Mouse (Mus musculus): Measurements from ENCODE around the gene Upb1.

The Upb1 gene

DNA sequence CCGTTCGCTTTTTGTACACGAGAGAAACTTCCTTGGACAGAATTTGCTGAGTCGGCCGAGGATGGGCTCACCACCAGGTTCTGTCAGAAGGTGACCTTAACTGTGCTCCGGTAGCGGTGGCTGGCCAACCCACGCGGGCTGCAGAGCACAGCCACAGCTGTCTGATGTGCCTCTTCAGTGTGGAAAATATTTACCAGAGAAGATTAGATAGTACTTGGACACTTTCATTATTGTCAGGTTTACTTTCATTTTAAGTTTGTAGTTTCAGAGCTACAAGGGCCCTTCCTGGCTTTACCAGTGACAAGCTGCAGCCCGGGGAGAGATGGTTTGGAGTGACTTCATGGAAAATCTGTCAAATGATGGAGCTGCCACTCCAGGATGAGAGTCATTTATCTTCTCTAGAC is 23.6 kb downstream of the Upb1 start:
- no peak for DNase-seq (ENCODE audit: low read depth, low spot score)

DNA sequence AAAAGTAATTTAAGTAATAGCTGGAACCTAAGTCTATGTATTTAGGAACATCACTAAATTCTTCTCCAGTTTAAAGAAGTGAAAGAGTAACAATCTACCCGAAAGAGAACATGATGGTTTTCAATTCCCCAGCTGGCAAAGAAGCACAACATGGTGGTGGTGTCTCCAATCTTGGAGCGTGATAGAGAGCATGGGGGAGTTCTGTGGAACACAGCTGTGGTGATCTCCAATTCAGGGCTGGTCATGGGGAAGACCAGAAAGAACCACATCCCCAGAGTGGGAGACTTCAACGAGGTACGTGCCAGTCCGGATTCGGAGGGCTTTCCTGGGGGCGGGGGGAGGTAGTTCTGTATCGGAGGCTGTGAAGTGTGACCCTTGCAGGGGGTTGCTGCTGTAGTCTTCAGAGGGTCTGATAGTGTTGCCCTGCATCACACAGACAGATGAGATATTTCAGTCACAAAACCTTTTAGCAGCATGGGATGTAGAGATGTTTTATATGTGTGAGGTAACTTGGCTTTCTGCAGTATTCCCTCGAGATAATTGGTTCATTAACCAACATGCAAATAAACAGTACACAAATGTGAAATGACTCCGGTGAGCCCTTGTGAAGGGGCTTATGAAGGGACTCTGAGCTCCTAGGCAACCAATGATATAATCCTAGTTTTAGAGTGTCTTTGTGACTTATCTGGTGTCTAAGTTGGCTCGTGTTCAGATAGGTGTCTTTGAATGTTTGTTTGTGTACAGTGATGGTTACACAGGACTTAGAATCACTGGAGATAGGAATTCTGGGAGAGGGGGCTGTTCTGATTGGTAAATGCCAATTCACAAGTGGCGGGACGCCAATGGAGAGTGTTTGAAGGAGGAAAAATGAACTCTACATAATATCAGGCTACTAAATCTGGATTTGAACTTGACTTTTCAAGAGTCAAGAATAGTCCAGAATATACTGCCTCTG is 27.4 kb downstream of the Upb1 start:
- no peak for DNase-seq (ENCODE audit: low read depth, low spot score)

DNA sequence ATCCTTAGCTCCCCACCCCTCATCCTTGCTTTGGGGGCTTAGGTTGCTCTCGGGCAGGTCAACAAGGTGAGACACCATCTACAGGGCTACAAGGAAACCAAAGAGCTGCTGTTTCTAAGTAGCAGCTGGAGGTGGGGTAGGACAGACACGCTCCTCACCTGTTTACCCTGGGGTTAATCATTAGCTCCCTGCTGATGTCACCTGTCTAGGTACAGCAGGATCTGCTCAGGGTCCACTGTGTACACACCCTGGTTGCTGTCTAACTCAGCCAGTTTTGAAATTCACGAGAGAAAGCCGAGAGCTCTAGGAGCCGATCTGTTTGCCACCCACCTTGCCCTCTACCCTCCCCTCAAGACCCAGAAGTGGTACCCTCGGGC is 28.1 kb downstream of the Upb1 start:
- DNase-seq (ENCODE audit: low read depth, low spot score) = no peak

DNA sequence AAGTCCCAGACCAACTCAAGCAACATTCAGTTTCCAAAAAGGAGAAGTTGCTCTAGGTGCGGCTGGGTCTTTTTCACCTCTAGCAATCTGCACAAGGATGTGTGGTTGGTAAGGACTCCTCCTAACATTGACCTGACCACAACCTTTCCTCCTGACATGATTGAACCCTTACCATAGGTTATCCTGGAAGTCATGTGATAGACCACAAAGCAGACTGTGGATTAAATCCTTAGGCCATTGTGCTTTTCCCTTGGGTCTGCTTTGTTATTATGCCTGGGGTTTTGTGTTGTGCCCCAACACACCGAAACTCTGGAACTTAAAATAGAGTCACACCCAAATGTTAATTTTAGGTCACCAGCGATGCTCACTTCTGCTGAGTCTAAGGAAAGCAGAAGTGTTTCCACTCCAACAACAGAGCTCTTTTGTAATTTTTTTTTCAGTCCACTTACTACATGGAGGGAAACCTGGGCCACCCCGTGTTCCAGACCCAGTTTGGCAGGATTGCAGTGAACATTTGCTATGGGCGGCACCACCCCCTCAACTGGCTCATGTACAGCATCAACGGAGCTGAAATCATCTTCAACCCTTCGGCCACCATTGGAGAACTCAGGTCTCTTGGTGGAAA is 28.7 kb downstream of the Upb1 start:
- no peak for DNase-seq (ENCODE audit: low read depth, low spot score)

DNA sequence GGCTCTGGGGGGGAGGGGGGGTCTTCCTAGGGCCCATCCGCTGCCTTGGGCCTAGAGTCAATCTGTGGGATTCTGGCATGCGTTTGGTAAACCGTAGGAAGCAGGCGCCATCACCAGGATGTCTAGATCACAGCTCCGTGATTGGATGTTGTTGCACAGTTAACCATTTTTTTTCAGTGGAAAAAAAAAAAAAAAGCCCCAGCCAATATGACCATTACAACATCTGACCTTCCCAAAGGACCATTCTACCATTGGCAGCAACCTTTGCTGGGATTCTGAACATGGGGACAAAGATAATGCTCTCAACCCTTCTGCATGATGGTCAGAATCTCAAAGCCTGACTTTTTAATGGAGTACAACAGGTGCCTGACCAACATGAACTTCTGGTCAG is 29.2 kb downstream of the Upb1 start:
- no peak for DNase-seq (ENCODE audit: low read depth, low spot score)

DNA sequence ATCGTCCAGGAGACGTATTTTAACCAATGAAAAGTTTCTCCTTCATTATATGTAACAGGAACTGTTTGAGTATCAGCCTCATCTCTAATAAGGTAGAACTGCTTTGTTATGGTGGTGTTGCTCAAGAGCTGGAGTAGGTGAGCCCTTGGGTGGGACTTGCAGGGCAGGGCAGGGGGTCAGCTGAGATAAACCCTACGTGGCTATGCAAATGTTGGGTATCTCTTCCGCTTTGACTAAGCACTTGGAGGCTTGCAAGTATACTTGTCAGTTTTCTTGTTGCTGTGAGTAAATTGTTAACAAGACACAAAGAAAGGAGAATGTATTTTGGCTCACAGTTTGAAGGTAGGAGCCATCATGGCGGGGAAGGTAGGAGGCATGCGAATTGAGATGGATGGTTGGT is 29.7 kb downstream of the Upb1 start:
- DNase-seq (ENCODE audit: low read depth, low spot score) = no peak

DNA sequence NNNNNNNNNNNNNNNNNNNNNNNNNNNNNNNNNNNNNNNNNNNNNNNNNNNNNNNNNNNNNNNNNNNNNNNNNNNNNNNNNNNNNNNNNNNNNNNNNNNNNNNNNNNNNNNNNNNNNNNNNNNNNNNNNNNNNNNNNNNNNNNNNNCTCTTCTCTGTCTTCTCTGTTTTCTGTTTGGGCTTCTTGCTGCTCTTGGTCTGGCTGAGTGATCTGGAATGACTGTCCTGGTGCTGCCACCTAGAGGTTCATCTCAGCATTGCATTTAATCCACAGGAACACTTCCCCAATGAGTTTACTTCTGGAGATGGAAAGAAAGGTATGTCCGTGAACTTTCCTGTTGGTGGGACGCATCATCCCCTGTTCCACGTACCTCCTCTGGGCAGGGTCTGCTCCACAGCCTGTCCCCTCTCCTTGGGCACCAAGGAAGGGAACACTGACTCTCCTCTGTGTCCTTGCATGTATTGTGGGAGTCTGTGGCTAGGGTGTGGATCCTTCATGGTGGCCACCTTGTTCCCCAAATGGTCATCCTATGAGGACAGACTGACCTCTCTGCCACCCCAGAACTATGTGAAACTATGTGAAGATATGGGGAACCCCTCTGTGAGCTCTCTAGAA is 35.8 kb downstream of the Upb1 start:
- DNase-seq (ENCODE audit: low read depth, low spot score) = peak; percentile 86

DNA sequence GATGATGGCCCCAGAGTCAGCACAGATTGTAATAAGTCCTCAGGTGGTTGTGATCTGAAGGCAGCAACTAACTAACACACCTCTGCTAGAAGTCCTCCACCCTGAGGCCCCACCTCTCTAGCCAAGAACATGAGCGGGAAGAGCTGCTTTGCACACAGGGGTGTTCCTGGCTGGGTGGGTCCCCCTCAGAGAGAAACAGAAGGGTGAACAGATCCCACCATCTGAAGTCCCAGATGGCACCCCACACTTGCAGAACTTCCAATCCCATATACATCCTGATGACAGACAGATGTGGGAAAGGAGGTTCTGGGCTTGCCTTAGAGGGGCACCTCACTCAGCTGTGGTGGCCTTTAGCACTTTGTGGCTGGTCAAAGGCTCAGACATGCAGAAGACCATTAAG is 36.4 kb downstream of the Upb1 start:
- DNase-seq (ENCODE audit: low read depth, low spot score) = no peak

DNA sequence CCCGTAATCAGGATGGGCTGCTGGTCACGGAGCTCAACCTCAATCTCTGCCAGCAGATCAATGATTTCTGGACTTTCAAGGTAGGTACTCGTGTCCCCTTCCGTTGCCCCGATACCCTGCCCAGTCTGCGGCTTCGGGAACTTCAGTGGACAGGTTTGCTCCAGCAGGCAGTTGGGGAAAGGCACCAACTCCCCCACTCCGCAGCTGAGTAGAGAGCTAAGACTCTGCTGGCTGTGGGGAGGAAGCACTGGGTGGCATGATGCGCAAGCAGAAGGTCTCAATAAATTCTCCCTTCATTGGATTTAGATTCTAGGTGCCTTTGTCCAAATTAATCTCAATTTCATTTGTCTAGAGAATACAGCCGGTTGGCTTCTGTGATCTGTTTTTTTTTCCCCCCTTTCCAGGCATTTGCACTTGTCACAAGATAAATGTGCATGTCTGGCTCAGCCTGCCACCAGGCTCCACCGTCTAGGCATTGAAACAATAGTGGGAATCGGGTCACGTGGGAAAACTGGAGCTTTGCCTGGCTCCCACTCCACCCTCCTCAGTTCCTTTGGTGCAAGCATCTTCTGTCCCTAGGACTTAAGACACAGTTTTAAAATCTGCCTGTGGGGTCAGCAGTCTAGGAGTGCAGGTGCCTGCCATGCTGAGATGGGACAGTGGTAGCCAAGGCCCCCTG is 37.4 kb downstream of the Upb1 start:
- peak; percentile 44 for DNase-seq (ENCODE audit: low read depth, low spot score)

DNA sequence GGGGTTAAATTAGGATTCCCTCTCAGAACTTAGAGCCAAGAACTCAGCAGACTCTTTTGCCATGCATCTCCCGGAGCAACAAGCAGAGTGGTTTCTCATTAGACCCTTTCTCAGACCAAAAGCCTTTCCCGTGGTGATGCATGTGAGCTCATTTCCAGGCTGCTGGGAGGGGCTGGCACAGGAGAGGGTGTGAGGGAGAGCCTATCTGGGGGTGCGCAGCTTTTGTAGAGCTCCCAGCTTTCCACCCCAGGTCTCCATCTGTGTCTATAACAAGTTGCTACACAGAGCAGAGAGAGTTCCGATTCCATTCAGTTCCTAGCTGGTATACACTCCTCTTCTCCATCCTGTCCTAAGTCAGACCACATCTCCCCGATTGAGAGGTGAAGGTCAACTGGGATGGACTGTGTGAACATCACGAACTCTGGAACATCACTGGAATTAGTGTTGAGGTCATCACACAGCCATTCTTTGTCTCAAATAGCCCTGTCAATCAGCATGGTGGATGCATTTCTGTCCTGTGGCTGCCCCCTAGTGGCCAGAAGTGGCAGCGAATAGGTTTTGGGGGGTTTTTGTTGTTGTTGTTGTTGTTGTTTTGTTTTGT is 38.4 kb downstream of the Upb1 start:
- peak; percentile 53 for DNase-seq (ENCODE audit: low read depth, low spot score)

DNA sequence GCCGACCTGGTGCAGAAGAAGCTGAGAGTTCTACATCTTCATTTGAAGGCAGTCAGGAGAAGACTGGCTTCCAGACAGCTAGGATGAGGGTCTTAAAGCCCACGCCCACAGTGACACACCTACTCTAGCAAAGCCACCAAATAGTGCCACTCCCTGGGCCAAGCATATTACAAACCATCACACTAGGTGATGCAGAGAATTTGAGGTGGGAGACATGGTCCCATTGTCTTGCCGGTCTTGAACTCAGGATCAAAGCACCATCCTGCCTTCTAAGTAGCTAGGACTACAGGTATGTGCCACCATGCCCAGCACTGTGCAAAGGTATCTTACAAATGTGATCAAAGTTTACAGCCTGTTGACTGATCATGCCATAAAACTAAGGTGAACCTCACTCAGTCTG is 39.8 kb downstream of the Upb1 start:
- DNase-seq (ENCODE audit: low read depth, low spot score) = no peak

DNA sequence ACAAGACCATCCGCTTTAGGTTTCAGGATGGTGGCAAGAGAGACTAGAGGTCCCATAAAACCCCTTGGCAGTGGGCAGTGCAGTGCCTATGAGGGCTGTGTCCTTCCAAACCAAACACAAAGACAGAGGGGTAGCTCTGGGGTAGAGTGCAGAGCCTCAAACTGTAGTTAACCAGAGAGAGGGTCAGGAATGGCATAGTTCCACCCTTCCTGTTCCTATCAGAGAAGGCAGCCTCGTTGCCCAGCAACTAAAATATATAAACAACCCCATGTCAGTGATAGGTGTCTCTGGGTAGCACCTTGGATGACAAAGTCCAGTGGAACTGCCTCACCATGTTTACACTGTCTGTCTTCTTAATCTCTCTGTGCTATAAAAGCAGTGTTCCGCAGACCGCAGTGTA is 40.9 kb downstream of the Upb1 start:
- no peak for DNase-seq (ENCODE audit: low read depth, low spot score)

DNA sequence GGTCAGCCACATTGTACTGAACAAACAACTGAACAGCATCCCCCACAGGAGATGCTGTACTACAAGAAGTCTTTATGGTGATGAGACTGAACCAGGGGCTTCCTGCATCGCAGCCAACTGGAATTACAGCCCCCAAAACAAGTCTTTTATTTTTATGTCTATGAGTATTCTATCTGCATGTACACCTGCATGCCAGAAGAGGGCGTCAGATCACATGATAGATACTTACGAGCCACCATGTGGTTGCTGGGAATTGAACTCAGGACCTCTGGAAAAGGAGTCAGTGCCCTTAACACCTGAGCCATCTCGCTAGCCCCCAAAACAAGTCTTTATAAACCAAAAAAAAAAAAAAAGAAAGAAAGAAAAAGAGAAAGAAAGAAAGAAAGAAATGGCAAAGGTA is 42.1 kb downstream of the Upb1 start:
- no peak for DNase-seq (ENCODE audit: low read depth, low spot score)

DNA sequence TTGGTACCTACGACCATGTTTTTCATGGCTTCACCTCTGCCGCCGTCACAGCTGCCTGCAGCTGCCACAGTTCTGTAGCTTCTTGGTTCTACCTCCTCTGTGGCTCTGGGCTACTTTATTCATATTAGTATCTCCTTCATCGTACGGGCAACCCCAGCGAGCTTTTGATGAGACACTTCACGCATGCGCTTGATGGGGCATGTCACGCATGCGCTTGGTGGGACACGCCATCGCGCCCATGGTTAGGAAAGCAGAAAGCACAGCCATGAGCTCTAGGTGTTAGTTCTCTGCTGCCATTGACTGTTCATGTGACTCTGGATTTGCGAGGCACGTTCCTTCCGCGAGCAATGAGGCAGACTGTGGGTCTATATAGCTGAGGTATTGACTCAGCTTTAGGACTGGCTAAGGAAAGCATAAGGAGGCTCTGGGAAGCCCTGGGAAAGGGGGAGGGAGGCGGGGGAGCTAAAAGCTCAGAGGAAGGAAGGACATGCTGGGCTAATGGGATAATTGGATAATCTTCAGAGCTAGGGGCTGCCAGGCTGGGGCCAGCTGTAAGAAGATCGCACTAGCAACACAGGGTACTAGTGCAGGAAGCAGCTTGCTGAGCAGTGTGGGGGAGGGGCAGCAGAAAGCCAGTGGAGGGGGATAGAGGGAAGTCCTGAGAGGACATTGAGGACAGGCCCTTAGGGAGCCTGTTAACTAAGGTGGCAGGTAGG is 43.4 kb downstream of the Upb1 start:
- peak; percentile 23 for DNase-seq (ENCODE audit: low read depth, low spot score)

DNA sequence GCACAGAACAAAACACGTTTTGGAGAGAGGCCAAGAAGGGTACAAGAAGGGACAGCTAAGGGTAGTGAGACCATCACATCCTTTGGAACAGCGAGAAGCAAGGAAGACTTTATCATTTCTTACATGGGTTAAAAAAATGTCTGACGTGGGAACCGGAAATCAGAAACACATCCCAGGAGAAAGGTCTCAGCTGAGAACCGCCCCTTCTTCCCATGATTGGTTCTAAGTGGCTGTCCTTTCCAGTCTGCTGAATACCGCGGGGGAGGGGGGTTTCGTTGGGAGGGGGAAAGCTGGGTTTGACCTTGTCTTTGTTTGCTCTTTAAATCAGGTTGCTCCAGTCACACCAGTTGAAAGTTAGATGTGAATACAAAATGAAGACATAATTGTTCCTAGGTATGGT is 44.1 kb downstream of the Upb1 start:
- no peak for DNase-seq (ENCODE audit: low read depth, low spot score)

DNA sequence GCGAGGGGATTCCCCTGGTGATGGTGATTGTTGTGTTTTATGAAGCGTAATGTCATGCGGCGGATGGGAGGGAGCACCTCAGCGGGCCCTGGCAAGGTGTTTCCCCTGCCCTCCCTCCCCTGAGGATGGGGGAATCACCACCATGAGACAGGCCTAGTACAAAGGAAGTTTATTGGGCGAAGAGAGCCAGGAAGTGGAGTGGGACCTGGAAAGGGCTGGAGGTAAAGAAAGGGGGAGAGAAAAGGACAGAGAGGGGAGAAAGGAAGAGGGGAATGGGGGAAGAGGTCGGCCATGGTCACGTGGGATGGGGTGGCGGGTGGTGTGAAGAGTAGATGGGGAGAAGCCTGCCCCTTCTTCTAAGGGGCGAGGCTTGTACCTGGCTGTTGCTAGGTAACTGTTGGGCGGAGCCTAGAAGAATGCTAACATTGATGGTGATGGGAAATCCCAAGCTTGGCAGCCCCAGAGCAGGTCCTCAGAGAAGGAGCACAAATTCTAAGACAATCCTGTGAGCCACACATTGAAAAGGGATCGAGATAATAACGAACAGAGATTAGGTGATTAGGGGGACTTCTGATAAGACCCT is 45.7 kb downstream of the Upb1 start:
- DNase-seq (ENCODE audit: low read depth, low spot score) = peak; percentile 25

DNA sequence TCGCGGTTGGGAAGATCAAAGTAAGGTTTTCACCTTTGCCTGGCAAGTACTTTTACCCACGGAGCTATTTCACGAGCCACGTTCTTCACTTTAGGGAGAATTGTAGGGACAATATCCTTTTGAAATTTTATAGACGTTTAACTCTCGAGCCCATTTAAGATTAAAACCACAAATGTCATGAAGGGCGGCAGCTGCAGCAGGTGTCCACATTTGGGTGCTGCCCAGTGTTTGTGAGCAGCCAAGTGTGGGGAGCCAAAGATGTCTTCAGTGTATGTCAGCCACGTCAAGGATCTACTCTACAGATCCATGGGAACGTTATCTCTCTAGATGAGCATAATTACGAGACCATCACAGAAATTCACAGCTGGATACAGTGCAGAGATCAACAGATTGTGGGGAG is 46.6 kb downstream of the Upb1 start:
- no peak for DNase-seq (ENCODE audit: low read depth, low spot score)

DNA sequence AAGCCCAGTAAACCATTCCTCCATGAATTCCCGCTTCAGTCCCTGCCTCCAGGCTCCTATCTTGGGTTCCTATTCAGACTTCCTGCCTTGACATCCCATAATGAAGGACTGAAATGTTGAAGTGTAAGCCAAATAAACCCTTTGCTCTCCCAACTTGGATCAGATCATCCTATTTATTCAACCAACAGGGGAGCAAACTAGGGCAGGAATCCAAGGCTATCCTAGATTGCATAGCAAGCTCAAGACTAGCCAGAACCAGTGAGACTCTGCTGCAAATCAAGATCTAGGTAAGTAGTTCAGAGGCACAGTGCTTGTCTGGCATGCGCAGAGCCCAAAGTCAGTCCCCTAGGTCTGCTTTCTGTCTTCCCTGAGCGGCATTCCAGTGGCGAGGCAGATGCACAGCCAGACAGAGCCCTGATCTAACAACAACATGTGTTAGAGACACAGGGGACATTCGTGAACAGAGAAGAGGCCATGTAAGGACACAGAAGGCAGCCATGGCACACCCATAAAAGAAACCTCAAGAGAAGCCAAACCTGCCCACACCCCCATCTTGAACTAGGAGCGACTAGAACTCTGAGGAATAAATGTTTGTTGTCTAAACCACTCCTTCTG is 48.0 kb downstream of the Upb1 start:
- no peak for DNase-seq (ENCODE audit: low read depth, low spot score)

DNA sequence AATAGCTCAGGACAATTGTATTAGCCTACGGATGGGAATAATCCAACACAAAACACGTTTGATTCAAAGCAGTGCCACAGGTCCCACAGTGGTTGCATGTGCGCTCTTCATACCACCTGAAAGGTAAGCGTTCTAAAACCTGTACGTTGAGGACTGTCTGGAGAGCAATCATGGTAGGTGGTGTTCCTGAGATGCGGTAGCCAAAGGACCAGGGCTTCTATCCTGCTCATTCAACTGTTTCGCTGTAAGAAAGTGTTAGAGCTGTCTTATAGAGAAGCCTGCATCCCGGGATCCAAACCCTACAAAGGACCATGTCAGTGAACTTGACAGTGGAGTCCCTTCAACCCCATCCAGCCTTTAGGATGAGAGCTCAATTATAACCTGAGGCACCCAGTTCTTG is 49.4 kb downstream of the Upb1 start:
- DNase-seq (ENCODE audit: low read depth, low spot score) = no peak

DNA sequence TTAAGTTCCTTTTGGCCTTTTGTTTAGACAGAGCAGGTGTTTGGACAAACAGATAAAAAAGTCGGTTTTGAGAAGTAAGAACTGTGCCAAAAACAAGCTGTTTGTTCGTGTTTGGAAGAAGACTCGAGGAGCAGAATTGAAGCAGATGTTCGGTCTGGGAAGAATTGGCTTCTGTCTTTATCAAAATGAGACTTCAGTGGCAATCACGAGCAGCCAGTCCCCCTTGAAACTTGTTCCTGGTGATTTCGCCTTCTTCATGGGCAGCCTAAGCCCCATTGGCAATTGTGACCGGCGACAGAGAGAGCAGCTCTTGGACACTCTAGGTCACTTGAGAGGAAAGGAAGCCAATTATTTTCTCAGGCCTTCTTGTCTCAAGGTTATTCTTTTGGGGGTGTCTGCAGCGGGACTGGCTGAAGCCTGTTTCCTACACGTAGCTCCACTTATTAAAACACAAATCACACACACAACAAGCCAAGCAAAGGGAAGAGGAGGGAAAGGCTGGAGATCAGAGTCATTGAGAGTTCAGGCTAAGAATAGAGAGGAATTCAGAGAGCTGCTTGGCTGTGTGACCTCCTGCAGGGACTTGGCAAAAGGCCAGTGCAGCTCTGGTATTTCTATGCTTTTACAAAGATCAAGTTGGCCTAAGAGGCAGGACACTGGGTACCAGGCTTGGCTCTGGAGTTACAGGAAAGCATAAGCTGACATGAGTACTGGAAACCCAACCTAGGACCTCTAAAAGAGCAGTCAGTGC is 50.3 kb downstream of the Upb1 start:
- DNase-seq (ENCODE audit: low read depth, low spot score) = peak; percentile 81

All from mesoderm, embryonic 11.5 days (tissue).